Comparison of ENCODE assay signal across 8 mouse cellular contexts in genomic region chr15:79435191-79435671, GRCm38 (mm10). TPM values are rescaled to one million over a fixed set of nuclear protein-coding genes. Genes with fewer than 3 reads are reported as not detected.
DNase-seq lines count a peak whose midpoint lies in the region; ATAC-seq and TF ChIP-seq lines count a peak whose summit lies in the region.

No protein-coding gene starts in this region.

- no peak for TF ChIP-seq CTCF in small intestine, adult 2 months (IDR thresholded peaks at IDR 0.05; ENCODE audit: extremely low read depth, insufficient read length, insufficient replicate concordance, low read depth, low read length)

- WGBS in heart, embryonic 13.5 days = 17% methylated on average over 7 of the region's 7 CpGs
- WGBS in small intestine, adult 2 months = 63% methylated on average over 7 of the region's 7 CpGs

- H3K36me3 ChIP-seq in heart, embryonic 13.5 days = peaks cover 72% of the 10 kb centered on the region
- H3K36me3 ChIP-seq in small intestine, adult 2 months (ENCODE audit: control insufficient read depth, insufficient read depth, low read length) = peaks cover 7% of the 10 kb centered on the region

- H3K4me2 ChIP-seq in heart, embryonic 13.5 days = peak overlapping the region; percentile 36

- H3K27ac ChIP-seq in heart, embryonic 13.5 days (replicated peaks) = peak overlapping the region; percentile 96
- 0 out of 2 replicates have a peak overlapping the region, but pooled peaks have one; percentile 4 for H3K27ac ChIP-seq in small intestine, adult 2 months (ENCODE audit: insufficient read depth, low read depth, low read length)

- H3K9ac ChIP-seq in heart, embryonic 13.5 days = peak overlapping the region; percentile 70

- no peak for TF ChIP-seq POLR2A in small intestine, adult 2 months (IDR thresholded peaks at IDR 0.05; ENCODE audit: low read depth, low read length)

- H3K4me3 ChIP-seq in heart, embryonic 13.5 days = no peak overlapping the region
- no peak overlapping the region for H3K4me3 ChIP-seq in small intestine, adult 2 months (ENCODE audit: low read depth, low read length)

- H3K9me3 ChIP-seq in heart, embryonic 13.5 days = no peaks in the 10 kb centered on the region

- H3K4me1 ChIP-seq in heart, embryonic 13.5 days = peaks cover 98% of the 10 kb centered on the region
- H3K4me1 ChIP-seq in small intestine, adult 2 months (ENCODE audit: control insufficient read depth, insufficient read depth, insufficient read length, low read length) = peaks cover 19% of the 10 kb centered on the region

- H3K27me3 ChIP-seq in heart, embryonic 13.5 days (replicated peaks) = no peaks in the 10 kb centered on the region
- H3K27me3 ChIP-seq in small intestine, adult 2 months (ENCODE audit: control insufficient read depth, insufficient read depth, low read length) = no peaks in the 10 kb centered on the region

- no peak for ATAC-seq in heart, embryonic 13.5 days (ENCODE audit: extremely low read depth, insufficient number of reproducible peaks, low FRiP score, low TSS enrichment)

- DNase-seq in layer of hippocampus, adult 9-11 months = peak; percentile 50
- DNase-seq in layer of hippocampus, adult 11-12 months (ENCODE audit: low spot score) = no peak
- peak; percentile 78 for DNase-seq in ZHBTc4 (ENCODE audit: low read depth, low spot score)
- peak; percentile 68 to 74 for DNase-seq in kidney, postnatal 36 days
- DNase-seq in ovary, adult 18-20 months (ENCODE audit: low spot score) = no peak
- no peak for DNase-seq in neural tube, embryonic 10.5 days (ENCODE audit: extremely low spot score, low spot score)

RNA-seq across cellular contexts. Expression of gene Csnk1e, which starts 20.1 kb away (rescaled TPM):
- 64.8 and 76.2 TPM in 2 replicates for polyA plus RNA-seq in heart, embryonic 13.5 days (2015; fragmentation: Nextera tagmentation; extraction: Ambion mirVana)
- polyA plus RNA-seq in small intestine, adult 2 months (2012; rRNA removed) = 14.7 and 25.9 TPM in 2 replicates

RNA-seq across cellular contexts. Expression of gene Tmem184b, which starts 31.9 kb away (rescaled TPM):
- 65.8 and 72.7 TPM in 2 replicates for polyA plus RNA-seq in heart, embryonic 13.5 days (2015; fragmentation: Nextera tagmentation; extraction: Ambion mirVana)
- polyA plus RNA-seq in small intestine, adult 2 months (2012; rRNA removed) = 80.3 and 168 TPM in 2 replicates

Comparison
In these comparisons a context has a peak if more than half of its experiments do, and no peak if none do; other contexts are left out.
1. DNase-seq: peak in layer of hippocampus, adult 9-11 months (single experiment), ZHBTc4 (single experiment) and kidney, postnatal 36 days (2 of 2); none in layer of hippocampus, adult 11-12 months (single experiment), ovary, adult 18-20 months (single experiment) and neural tube, embryonic 10.5 days (single experiment).